Mouse (Mus musculus): ENCODE data around the gene E2f2.

DNA sequence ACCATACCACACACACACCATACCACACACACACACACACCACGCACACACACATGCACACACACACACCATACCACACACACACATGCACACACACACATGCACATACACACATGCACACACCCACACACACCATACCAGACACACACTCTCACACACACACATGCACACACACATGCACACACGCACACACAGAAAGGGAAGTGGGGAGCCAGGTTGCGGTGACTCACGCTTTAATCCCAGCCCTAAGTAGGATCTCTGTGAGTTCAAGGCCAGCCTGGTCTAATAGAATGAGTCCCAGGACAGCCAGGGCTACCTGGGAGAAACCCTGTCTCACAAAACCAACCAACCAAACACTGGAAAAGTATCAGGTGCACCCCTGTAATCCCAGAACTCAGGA lies 47.6 kb upstream of the E2f2 start:
- no peak for TF ChIP-seq CTCF (IDR thresholded peaks at IDR 0.05; ENCODE audit: low read depth)
- no peak for TF ChIP-seq EP300 (optimal IDR thresholded peaks at IDR 0.05)
